Mouse (Mus musculus) embryonic facial prominence, embryonic 10.5 days (tissue): Measurements from ENCODE around the gene C2cd5. TPM values are rescaled to one million over a fixed set of nuclear protein-coding genes. Genes with fewer than 3 reads are reported as not detected.

Experiments used
- polyA plus RNA-seq: library from polyadenylated mRNA; unstranded; fragments of >200 nt; fragmentation: Nextera tagmentation; extraction: Ambion mirVana; gene quantifications from 2 replicates; pipeline ENCODE4 v1.2.1, GENCODE M21; 2016

C2cd5 gene
- polyA plus RNA-seq, 1 experiment from 2014 or later: 31.3 TPM

Other genes starting within 250 kb of the C2cd5 start
- 1.6 and 2.4 TPM in 2 replicates for gene St8sia1, start 135.7 kb downstream of the C2cd5 start, polyA plus RNA-seq
- 22.0 and 22.8 TPM in 2 replicates for gene Etnk1, start 67.1 kb upstream of the C2cd5 start, polyA plus RNA-seq